Mouse (Mus musculus) C2C12 (cell line): ENCODE results near the gene Egflam. TPM values are rescaled to one million over a fixed set of nuclear protein-coding genes. Genes with fewer than 3 reads are reported as not detected.

Experiments
- H3K27me3 ChIP-seq: one replicate; pipeline ENCODE4 v1.6.1; 2011; ENCODE audit not compliant: control insufficient read depth, insufficient read depth, insufficient read length
- H3K36me3 ChIP-seq: one replicate; pipeline ENCODE4 v1.6.1; 2011; ENCODE audit not compliant: control insufficient read depth, insufficient read depth
- H3K4me3 ChIP-seq: one replicate; pipeline ENCODE4 v1.5.1; 2011; ENCODE audit warnings: mild to moderate bottlenecking, control low read depth; ENCODE audit not compliant: poor library complexity, insufficient read depth, severe bottlenecking
- H3K79me2 ChIP-seq: one replicate; pipeline ENCODE4 v1.6.1; 2011; ENCODE audit not compliant: control insufficient read depth, insufficient read depth
- H3K79me3 ChIP-seq: one replicate; pipeline ENCODE4 v1.6.1; 2011; ENCODE audit warnings: low read depth, control low read depth
- H3ac ChIP-seq: one replicate; pipeline ENCODE3; 2011; ENCODE audit warnings: low read depth; ENCODE audit not compliant: control insufficient read depth, insufficient read length
- CEBPB ChIP-seq: IDR thresholded peaks from one replicate; pipeline ENCODE4 v1.6.1; 2011; ENCODE audit warnings: low read depth, mild to moderate bottlenecking, control low read depth, moderate library complexity
- CTCF ChIP-seq: IDR thresholded peaks from one replicate; pipeline ENCODE4 v1.5.1; 2011; ENCODE audit not compliant: control insufficient read depth, insufficient read depth, insufficient read length
- FOSL1 ChIP-seq: IDR thresholded peaks from one replicate; pipeline ENCODE4 v1.8.0; 2011; ENCODE audit warnings: mild to moderate bottlenecking, low read length; ENCODE audit not compliant: poor library complexity, insufficient read depth, severe bottlenecking
- MAX ChIP-seq: IDR thresholded peaks from one replicate; pipeline ENCODE4 v1.6.1; 2011; ENCODE audit warnings: mild to moderate bottlenecking, control low read depth
- MYOD1 ChIP-seq: IDR thresholded peaks from one replicate; pipeline ENCODE4 v1.6.1; 2011; ENCODE audit warnings: low read depth; ENCODE audit not compliant: control insufficient read depth, insufficient read length
- MYOG ChIP-seq: IDR thresholded peaks from one replicate; pipeline ENCODE4 v1.6.1; 2011; ENCODE audit not compliant: control insufficient read depth, insufficient read length; ENCODE audit errors: extremely low read depth
- USF1 ChIP-seq: IDR thresholded peaks from one replicate; pipeline ENCODE4 v1.6.1; 2011; ENCODE audit warnings: low read depth, mild to moderate bottlenecking, control low read depth, moderate library complexity
- polyA plus RNA-seq: library from polyadenylated mRNA; unstranded; fragments of >200 nt; fragmentation: generic; extraction: Trizol; gene quantifications from one replicate; pipeline ENCODE4 v1.2.1, GENCODE M21; 2012; ENCODE audit warnings: missing spikeins

The Egflam gene
- polyA plus RNA-seq, 1 experiment = 0.11 TPM

- no peaks in the 10 kb centered on the region for H3K36me3 ChIP-seq
- H3K79me3 ChIP-seq = no peaks in the 10 kb centered on the region
- no peaks in the 10 kb centered on the region for H3K79me2 ChIP-seq
- TF ChIP-seq CEBPB = no peak
- no peak for TF ChIP-seq MAX
- no peak for TF ChIP-seq FOSL1
- no peak for TF ChIP-seq MYOG
- TF ChIP-seq MYOD1 = no peak
- no peak overlapping the region for H3ac ChIP-seq
- no peaks in the 10 kb centered on the region for H3K27me3 ChIP-seq
- H3K4me3 ChIP-seq = no peak overlapping the region
These were observed 155.9 kb downstream of the Egflam start for GRCm38 (mm10) chr15:7242161-7242850.

- Histone ChIP-seq H3ac (no peak overlapping the region), H3K36me3 (no peaks in the 10 kb centered on the region), H3K79me2 (no peaks in the 10 kb centered on the region), H3K27me3 (no peaks in the 10 kb centered on the region), H3K79me3 (no peaks in the 10 kb centered on the region), H3K4me3 (no peak overlapping the region)
- TF ChIP-seq FOSL1 (no peak), CTCF (no peak), MYOD1 (no peak), MAX (no peak)
These were observed 157.2 kb downstream of the Egflam start for GRCm38 (mm10) chr15:7240950-7241349.

GRCm38 (mm10) chr15:7239904-7240303, 158.3 kb downstream of the Egflam start:
- Histone ChIP-seq H3K36me3 (no peaks in the 10 kb centered on the region), H3ac (no peak overlapping the region), H3K79me2 (no peaks in the 10 kb centered on the region), H3K27me3 (no peaks in the 10 kb centered on the region), H3K4me3 (no peak overlapping the region), H3K79me3 (no peaks in the 10 kb centered on the region)
- TF ChIP-seq USF1 (no peak), MYOG (no peak), MAX (no peak), CEBPB (no peak), CTCF (no peak), FOSL1 (no peak), MYOD1 (no peak)

GRCm38 (mm10) chr15:7233393-7234090, 164.7 kb downstream of the Egflam start:
- Histone ChIP-seq H3K79me2 (no peaks in the 10 kb centered on the region), H3K4me3 (no peak overlapping the region), H3K79me3 (no peaks in the 10 kb centered on the region), H3ac (no peak overlapping the region), H3K27me3 (no peaks in the 10 kb centered on the region), H3K36me3 (no peaks in the 10 kb centered on the region)
- TF ChIP-seq FOSL1 (peak; percentile 75), USF1 (no peak), MYOD1 (peak; percentile 84), MAX (no peak)

- no peaks in the 10 kb centered on the region for H3K36me3 ChIP-seq
- H3K27me3 ChIP-seq = no peaks in the 10 kb centered on the region
- TF ChIP-seq MYOD1 (peak; percentile 79), CEBPB (no peak), MYOG (no peak), MAX (peak; percentile 44), CTCF (peak; percentile 98), FOSL1 (no peak), USF1 (no peak)
- no peak overlapping the region for H3K4me3 ChIP-seq
- no peak overlapping the region for H3ac ChIP-seq
- no peaks in the 10 kb centered on the region for H3K79me2 ChIP-seq
- H3K79me3 ChIP-seq = no peaks in the 10 kb centered on the region
These were observed 172.0 kb downstream of the Egflam start for GRCm38 (mm10) chr15:7226225-7226624.

- Histone ChIP-seq H3K79me3 (no peaks in the 10 kb centered on the region), H3K79me2 (no peaks in the 10 kb centered on the region), H3K36me3 (no peaks in the 10 kb centered on the region), H3ac (no peak overlapping the region), H3K27me3 (no peaks in the 10 kb centered on the region), H3K4me3 (no peak overlapping the region)
- no peak for TF ChIP-seq MAX
- TF ChIP-seq MYOG = no peak
- no peak for TF ChIP-seq MYOD1
- no peak for TF ChIP-seq CEBPB
- TF ChIP-seq CTCF = no peak
- TF ChIP-seq USF1 = no peak
- TF ChIP-seq FOSL1 = no peak
These were observed 173.9 kb downstream of the Egflam start for GRCm38 (mm10) chr15:7224151-7224775.
